Mouse (Mus musculus) frontal cortex, postnatal 14 days (tissue): Measurements from ENCODE around the gene Hap1.
"Not testable (repeated sequence)": the region's sequence is repeated elsewhere in the genome, so short reads cannot be mapped to it uniquely, and the experiment has no call there.

Experiments used
- DNase-seq, 2 experiments: peaks; one replicate each; pipeline ENCODE4 v3.0.0; 2022; ENCODE audit warnings: low spot score in 2 of 2

Gene Hap1

DNA sequence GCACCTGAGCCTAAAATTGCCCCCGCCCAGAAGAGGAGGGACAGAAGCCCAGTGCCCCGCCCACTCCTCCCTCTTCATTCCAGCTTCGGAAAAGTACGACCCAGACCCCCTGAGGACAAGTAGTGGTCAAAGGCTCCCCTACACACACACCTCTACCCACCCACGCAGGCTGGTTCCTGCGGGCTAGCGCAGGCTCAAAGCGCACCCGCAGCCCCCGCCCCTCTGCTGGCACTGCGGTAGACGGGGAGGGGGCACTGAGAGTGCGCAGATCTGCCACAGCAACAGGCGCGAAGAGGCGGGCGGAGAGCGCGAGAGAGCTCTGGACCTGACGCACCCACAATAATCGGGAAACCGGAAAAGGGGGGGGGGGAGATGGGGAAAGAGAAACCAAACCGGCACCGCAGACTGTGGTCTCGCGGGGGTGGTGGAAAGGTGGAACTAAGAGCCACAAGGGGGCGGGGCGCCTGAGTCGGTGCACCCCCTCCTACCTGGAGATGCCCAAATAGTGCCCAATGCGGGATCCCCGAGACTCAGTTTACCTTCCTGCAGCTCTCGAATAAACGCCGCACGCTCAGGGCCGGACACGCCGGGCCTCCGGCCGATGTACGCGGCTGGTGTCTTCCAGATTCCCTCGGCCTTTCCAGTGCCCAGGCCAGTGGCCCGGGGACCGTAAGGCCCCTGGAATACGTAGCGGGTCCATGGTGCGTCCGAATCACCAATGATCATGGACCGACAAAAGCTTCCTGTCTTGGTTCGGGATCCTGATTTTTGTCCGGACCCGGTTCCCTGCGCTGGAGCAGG lies 577 bp downstream of the Hap1 start:
- peak in 1 of 2 experiments; percentile 42 for DNase-seq

DNA sequence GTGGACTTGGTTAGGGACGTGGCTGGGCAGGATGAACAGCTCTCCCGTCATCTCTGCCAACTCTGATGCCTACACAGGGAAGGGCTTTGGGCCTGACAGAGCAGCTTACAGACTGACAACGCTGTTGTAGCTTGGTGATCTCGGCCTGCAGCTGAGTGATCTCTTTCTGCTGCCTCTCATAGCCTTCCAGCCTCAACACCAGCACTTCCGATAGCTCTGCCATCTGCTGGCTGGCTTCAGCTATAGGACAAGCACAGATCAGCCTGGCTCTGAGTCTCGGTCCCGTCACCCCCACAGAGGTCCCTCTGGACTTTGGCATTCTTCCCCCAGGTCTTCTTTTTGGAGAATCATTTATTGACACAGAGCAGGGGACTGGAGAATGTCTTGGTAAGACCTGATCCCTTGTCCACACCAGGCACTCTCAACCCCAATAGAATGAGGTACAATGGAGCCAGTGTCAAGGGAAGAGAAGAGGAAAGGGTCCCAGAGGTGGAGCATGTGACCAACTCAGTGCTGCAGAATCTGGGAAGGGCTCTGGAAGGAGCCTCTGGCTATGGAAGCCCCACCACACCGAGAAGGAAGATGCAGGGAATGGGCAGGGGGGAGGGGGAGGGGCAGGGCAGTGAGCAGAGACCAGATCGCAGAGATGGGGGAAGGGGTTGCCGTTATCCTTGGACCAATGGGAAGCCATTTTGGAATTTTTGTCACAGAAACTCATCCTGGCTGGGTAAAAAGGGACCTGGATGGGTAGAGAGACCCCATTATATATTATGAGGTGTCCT lies 3.7 kb downstream of the Hap1 start:
- DNase-seq = no peak

DNA sequence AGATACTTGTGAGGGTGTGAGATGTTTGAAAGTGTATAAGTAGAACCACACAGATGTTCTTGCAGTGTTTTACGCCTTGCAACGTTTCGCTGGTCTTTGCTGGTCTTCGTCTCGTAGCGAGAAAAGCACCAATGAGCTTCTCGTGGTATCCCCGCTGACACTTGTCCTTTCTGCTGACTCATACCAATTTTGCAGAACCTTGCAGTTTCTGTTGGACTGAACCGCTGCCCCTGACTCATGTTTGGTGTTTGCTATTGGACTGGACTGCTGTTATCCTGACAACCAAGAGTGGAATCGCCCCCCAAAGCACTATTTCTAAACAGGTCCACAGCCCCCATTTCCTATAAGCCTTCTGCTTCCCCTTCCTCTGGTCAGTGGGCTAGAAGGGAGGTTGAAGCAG lies 11.7 kb downstream of the Hap1 start:
- DNase-seq = no peak

DNA sequence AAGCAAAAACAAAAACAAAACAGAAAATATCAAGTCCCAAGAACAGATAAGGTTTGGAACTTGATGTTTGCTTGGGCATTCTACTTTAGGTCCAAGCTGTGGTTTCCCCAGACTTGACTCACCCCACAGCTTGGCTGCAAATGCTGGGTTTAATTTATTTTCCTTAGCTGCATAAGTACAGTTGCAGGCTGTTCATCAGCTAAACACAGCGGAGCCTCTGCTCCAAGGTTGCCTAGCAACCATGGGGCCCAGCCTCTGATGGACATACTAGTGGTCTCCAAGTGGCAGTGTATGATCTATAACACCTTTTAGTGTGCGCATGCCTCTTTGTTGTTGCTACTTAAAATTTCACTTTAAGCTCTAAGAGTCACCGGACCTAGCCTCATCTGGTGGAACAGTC lies 20.2 kb downstream of the Hap1 start:
- DNase-seq = no peak

DNA sequence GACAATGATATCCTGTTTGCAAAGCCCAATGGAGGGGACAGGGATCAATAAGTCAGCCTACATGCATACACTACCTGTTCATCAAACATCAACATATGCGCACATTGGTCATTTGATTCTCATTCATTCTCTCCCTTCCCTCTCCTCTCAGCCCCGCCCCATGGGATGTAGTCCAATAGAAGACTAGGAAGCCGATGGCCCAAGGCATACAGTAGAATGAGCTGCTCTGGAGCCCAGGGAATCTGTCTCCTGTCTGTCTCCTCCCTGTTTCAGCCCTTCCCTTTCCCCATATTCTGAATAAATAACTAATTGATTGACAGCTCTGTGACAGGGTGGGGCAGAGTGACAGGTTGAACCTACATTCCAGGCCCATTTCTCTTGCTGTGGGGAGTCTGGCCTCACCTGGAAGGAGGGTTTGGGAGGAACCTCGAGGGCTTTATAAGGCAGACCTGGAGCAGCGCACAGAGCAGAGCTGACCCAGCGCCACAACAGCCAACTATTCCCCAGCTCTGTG lies 21.9 kb downstream of the Hap1 start, which contains the start of gene Gast:
Gene Gast (plus strand): TSS at position 464 of the 514 bp plus-strand sequence.
- no peak for DNase-seq

DNA sequence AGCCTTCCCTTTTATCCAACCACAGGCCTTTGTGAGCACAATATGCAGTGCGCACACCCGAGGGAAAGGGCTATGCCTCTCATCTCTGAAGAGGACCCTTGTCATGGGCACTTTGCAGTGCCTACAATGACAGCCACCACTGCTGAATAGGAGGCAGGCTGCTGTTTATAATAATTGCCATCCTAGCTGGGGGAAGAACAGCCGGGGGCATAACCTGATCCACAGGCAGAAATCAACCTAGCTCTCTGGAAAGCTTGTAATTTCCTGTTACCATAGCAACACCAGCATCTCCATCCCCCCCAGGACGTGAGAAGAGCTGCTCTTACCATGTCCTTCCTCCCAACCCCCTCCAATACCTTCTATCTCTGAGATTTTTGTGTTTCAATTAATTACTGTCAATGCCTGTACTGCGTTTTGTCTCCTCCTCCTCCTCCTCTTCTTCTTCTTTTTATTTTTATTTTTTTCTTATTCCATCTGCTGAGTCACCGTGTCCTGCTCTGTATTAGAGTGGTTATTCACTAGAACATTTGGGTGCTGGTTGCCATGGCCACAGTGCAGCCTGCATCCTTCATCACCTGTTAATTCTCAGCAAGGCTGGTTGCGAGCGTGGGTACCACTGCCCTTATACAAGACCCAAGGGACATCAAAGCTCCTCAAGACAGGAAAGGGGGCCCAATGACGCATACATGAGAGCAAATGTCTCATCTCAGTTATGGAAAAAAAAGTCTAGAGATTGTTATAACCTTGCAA lies 23.0 kb downstream of the Hap1 start:
- no peak for DNase-seq

DNA sequence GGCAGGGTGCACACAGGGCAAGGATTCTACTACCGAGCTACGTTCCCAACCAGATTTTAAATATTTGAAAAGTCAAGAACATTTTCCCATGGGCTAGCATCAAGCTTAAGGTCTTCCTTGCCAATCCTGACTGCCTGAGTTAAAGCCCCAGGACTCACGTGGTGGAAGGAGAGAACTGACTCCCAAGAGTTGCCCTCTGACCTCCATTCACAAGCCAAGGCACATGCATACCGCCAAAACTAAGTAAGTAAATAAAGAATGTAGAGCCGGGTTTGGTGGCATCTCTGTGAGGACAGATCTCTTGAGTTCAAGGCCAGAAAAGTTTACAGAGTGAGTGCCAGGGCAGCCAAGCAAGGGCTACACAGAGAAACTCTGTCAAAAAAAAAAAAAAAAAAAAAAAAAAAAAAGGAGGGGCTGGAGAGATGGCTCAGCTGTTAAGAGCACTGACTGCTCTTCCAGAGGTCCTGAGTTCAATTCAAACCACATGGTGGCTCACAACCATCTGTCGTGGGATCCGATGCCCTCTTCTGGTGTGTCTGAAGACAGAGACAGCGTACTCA lies 25.0 kb downstream of the Hap1 start:
- not testable (repeated sequence) for DNase-seq

DNA sequence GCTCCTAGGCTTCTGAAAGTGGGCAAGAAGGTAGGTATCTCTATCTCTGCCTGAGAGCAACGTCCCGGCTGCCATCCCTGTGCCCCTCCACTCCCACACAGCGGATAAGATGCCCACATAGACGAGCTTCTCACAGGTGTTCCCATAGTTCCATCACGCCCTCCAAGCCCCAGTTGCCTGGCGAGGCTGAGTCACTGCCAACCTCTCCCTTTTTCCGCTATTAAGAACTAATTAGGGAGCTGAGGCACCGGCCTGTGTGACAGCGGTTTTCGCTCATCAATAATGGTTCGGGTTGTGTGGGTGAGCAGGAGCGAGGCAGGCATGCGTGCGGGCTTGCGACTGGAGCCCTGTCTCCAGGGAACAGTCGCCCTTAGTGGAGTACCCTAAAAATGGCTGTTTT lies 25.7 kb downstream of the Hap1 start:
- DNase-seq = no peak

DNA sequence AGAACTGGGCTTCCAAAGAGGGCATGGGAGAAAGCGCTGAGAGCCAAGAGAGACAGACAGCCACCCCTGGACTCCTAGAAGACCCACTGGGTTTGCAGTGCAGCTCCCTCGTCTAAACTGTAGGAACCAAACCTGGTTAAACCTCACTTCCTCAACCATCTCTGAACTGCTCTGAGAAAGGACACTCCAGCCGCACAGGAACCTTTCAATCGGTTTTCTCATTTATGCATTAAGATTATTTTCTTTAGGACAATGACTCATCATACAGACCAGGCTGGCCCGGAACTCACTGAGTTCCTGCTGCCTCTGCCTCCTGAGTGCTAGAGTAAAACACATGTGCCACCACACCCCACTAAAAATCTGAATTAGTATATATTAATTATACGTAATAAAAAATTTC lies 28.2 kb downstream of the Hap1 start:
- no peak for DNase-seq

DNA sequence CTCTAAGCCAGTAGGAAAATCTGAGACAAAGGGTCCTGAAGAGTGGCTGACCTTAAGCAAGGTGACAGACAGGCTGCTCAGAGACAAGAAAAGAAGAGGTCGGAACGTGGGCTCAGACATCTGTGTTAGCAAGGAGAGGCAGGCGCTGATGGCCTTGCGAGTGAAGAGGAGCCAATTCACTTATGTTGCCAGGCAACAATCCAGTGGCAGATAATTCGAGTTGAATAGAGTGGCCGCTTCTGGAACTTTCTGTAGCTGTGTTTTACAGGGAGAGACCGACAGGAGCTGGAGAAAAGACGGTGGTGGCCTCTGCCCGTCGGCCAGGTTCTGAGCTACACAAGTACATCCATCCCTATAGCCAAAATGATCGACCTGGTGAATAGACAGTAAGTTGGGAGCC lies 28.6 kb downstream of the Hap1 start:
- DNase-seq = no peak

DNA sequence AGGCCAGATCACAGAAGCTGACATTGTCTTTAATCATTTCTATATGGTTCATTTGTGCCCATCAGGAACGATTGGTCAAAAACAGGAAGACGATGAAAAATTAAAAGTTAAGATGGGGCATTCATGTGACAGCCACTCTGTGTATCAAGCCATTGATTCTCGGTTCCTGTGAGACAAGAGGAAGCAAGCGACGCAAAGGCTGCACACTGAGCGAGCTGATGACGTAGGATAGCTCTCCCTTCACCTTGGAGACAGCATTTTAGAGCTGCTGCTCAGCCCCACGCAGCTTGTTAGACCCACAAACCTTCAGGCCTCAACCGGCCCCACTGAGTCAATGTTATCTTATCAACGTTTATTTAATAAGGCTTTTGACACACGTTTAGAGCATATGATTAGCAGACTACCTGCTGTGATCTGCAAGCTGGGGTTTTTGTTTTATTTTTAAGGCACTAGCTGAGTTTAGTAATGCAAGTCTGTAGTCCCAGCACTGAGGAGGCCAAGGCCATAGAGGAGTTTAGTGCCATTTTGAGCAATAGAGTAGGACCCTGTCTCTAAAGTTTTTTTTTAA lies 30.8 kb downstream of the Hap1 start:
- no peak for DNase-seq

DNA sequence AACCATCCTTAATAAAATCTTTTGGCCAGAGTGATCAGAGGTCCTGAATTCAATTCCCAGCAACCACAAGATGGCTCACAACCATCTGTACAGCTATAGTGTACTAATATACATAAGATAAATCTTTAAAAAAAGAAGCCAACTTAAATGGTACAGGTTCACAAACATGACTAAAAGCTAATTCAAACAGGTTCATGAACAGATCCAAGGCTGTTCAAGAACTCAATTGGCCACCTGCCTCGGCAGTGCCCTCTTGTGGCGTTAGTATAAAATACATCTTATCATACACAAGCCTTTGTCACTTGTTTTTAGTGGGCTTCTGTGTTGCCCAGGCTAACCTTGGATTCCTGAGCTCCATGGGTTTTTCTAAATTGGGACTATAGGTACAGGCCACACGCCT lies 32.4 kb downstream of the Hap1 start:
- DNase-seq = peak in 1 of 2 experiments; percentile 36

DNA sequence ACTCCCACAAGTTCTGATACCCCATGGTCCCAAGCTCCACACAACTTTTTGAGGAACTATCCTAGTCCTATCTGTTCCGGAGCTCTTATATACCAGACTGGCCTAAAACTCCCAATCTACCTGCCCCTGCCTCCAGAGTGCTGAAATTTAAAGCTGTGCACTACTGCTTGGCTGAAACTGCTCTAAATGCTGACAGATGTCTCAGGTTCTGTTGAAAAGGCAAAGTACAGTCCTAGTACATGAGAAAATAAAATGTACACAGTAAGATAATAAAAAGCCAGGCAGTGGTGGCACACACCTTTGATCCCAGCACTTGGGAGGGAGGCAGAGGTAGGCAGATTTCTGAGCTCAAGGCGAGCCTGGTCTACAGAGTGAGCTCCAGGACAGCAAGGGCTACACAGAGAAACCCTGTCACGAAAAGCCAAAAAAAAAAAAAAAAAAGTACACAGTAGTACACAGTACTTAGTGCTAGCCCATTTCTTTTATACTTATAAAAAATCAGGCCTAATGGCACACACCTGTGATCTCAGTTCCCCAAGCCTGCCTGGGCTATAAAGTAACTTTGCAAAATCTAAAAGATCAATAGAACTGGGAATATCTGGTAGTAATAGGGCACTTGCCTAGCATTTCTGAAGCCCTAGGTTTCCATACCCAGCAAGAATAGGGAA lies 33.2 kb downstream of the Hap1 start:
- no peak for DNase-seq

DNA sequence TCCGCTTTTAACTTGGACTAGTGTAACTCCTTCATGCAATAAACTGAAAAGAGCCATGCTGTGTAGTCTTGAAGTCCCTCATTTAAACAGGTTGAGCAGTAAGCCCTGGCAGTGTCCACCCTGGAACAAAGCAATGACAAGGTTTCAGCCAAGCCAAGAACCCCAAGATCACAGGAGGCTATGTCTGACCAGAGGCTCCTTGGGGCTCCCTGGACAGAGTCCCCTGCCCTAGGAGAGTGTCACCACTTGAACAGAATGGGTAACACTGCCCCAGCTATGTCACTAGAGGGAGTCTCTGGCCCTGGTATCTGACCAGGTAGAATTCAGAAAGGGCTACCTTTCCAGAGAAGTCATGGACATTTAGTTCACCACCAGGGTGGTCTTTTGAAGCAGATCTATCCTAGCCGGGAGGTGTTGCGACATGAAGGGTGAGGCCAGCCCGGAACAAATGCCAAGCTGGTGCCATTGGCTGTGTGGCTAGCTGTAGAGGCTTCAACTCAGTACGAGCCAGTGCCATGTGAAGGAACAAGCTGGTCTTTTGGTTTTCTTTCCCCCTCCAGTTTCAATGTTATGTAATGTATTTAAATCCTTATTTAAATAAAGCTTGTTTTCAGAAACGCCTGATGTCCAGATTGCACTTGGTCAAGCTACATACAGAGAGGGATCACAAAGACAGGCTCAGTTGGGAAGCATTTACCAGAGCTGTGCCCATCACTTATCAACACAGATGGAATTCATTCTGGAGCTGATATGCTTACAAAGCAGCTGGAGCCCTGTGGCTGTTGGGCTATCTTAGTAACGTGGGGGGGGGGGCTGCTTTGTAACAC lies 34.2 kb downstream of the Hap1 start:
- DNase-seq = not testable (repeated sequence)

DNA sequence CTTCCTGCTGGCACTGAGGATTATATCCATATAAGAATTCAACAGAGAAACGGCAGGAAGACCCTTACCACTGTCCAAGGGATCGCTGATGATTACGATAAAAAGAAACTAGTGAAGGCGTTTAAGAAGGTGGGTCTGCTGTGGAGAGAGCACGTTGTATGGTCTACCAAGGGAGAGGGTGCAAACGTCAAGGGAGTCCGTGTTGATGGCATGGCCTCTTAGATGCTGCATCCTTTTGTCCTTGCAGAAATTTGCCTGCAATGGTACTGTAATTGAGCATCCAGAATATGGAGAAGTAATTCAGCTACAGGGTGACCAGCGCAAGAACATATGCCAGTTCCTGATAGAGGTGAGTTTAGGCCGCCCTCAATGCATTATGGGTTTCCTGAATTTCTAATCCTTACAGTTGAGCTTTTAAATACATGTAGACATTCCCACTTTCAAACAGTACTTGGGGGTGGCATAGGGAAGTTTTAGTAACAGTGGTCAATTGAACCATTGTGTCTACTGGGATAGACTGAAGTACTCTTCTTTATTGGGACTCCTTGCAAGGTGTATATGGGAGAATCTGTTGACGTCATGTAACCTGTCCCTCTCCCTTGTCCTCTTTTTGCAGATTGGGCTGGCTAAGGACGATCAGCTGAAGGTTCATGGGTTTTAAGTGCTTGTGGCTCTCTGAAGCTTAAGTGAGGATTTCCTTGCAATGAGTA lies 35.1 kb downstream of the Hap1 start:
- not testable (repeated sequence) for DNase-seq

DNA sequence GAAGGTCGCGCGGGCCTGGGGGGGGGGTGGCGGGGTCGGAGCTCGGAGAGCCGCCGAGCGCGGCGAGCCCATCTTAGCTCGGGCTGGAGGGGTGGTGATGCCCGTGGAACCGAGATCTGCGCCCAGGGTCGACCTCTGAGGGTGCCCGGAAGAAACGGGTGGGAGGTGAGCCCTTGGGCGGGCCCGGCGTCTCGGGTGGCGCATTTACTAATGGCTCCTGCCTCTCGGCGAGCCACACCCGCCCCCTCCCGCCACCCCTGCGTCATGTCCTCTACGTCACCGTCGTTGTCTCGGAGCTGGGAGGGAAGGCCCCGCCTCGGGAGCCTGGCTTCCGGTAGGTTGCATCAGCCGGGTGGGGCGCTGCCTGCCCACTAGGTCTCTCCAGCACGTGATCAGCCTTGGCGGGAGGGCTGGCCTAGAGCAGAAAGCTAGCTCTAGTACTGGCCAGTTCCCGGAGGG lies 35.7 kb downstream of the Hap1 start:
- peak; percentile 88 to 92 for DNase-seq

DNA sequence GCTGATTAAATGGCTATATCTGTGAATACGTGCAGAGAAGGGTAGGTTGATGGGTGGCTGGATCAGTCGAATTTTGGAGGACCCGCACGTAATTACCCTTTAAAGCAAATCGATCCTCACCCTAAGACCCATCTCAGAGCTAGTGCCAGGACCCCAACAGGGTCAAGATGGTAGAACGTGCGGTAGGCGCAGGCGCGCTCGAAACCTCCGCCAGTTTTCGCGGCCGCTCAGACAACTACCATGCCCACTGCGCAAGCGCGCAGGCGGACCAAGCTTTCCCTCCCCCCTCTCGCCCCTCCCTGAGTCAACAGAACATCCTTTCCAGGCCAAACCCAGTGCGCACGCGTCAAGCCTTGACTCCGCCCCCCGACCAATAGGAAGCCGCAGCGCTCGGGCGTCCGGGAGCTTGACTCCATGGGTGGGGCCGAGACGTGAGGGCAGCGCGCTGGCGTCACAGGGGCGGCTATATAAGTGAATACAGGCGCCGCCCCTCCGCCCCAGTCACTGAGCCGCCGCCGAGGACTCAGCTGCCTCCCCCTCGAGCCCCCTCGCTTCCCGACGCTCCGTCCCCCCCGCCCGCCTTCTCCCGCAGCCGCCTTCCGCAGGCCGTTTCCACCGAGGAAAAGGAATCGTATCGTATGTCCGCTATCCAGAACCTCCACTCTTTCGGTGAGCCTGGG lies 36.3 kb downstream of the Hap1 start, which contains the start of gene Eif1:
Gene Eif1 (plus strand): TSS at position 394 of the 680 bp plus-strand sequence.
- peak; percentile 99 to 100 for DNase-seq
